Mouse (Mus musculus) cortical plate, adult 2 months (tissue): ENCODE data around the gene Nup35. TPM values are rescaled to one million over a fixed set of nuclear protein-coding genes. Genes with fewer than 3 reads are reported as not detected.

Experiments used
- H3K27ac ChIP-seq: fragments of 200-500 bp; 2 replicates; pipeline ENCODE4 v1.5.1; 2012; ENCODE audit warnings: low read length, control low read depth, inconsistent platforms; ENCODE audit not compliant: insufficient read depth
- H3K4me1 ChIP-seq: fragments of 200-500 bp; 2 replicates; pipeline ENCODE4 v1.6.1; 2011; ENCODE audit warnings: low read length; ENCODE audit not compliant: control insufficient read depth, insufficient read depth
- H3K4me3 ChIP-seq: fragments of 200-500 bp; 2 replicates; pipeline ENCODE4 v1.5.1; 2011; ENCODE audit warnings: mild to moderate bottlenecking, low read length, control low read depth; ENCODE audit not compliant: insufficient read depth
- CTCF ChIP-seq: fragments of 200-500 bp; IDR thresholded peaks from 2 replicates; pipeline ENCODE4 v1.5.1; 2011; ENCODE audit warnings: mild to moderate bottlenecking, control low read depth, low read length; ENCODE audit not compliant: insufficient read depth; ENCODE audit errors: extremely low read depth
- POLR2A ChIP-seq: fragments of 200-500 bp; IDR thresholded peaks from 2 replicates; pipeline ENCODE4 v1.6.1; 2011; ENCODE audit warnings: mild to moderate bottlenecking, low read length, control low read depth; ENCODE audit not compliant: insufficient read depth; ENCODE audit errors: extremely low read depth
- polyA plus RNA-seq: library from polyadenylated mRNA; depleted of rRNA; stranded (reverse); fragments of >200 nt; gene quantifications from 2 replicates; pipeline ENCODE4 v1.2.3, GENCODE M21; 2012; rRNA removed

Nup35 gene
- polyA plus RNA-seq, 1 experiment, result 25.6 TPM

GRCm38 (mm10) chr2:80683727-80684239 is 66.7 kb downstream of the Nup35 start:
- no peaks in the 10 kb centered on the region for H3K4me1 ChIP-seq
- TF ChIP-seq CTCF, result no peak
- no peak for TF ChIP-seq POLR2A
- no peak overlapping the region for H3K27ac ChIP-seq
- H3K4me3 ChIP-seq, result no peak overlapping the region

GRCm38 (mm10) chr2:80684396-80685071 is 67.5 kb downstream of the Nup35 start:
- H3K4me3 ChIP-seq, result no peak overlapping the region
- TF ChIP-seq POLR2A (no peak), CTCF (no peak)
- no peaks in the 10 kb centered on the region for H3K4me1 ChIP-seq
- no peak overlapping the region for H3K27ac ChIP-seq

GRCm38 (mm10) chr2:80688261-80688660 is 71.2 kb downstream of the Nup35 start:
- no peak overlapping the region for H3K4me3 ChIP-seq
- H3K4me1 ChIP-seq, result no peaks in the 10 kb centered on the region
- TF ChIP-seq CTCF (no peak), POLR2A (no peak)
- no peak overlapping the region for H3K27ac ChIP-seq

GRCm38 (mm10) chr2:80707429-80707828 is 90.4 kb downstream of the Nup35 start:
- TF ChIP-seq CTCF (no peak), POLR2A (no peak)
- Histone ChIP-seq H3K4me3 (no peak overlapping the region), H3K4me1 (no peaks in the 10 kb centered on the region), H3K27ac (no peak overlapping the region)

Other genes with a start within 250 kb of the Nup35 start
- 13.3 and 14.3 TPM in 2 replicates for gene Frzb, start 169.6 kb upstream of the Nup35 start, polyA plus RNA-seq
- gene Nckap1, start 35.9 kb upstream of the Nup35 start, polyA plus RNA-seq, result 237 and 249 TPM in 2 replicates
- gene Dusp19, start 191 bp upstream of the Nup35 start, polyA plus RNA-seq, result 14.2 and 16.9 TPM in 2 replicates